Mouse (Mus musculus): ENCODE measurements at regions not wholly inside any gene's neighbourhood (a gene's known extent, or its start where the extent isn't known, plus 50 kb on each side); places are given as distances from the start of the nearest gene placed in this dataset.

DNA sequence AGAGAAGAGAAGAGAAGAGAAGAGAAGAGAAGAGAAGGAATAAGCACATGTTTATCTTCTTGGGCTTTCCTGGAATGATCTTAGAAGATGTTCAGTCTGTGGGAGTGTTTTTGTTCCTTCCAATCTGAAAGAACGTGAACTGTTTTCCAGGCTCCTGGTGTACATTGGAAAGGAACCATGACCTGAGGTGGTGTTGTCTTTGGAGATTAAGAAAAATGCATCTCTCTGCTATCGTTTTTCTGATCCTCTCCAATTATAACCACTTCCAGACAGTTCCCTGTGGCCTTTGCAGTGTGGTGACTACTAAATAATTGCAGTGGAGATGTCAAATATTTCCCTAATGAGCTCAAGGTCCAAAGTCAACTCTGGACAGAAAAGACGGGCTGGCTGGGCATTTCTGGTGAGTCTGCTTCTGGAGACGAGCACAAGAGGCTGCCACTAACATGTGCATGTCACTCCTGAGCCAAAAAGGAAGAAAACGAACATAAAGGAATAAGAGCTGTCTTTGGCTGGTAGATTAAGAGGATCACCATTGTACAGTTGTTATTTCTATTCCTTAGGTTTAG is 431.7 kb downstream of the Adgrl2 start:
- no peak for DNase-seq (ENCODE audit: low read depth)

DNA sequence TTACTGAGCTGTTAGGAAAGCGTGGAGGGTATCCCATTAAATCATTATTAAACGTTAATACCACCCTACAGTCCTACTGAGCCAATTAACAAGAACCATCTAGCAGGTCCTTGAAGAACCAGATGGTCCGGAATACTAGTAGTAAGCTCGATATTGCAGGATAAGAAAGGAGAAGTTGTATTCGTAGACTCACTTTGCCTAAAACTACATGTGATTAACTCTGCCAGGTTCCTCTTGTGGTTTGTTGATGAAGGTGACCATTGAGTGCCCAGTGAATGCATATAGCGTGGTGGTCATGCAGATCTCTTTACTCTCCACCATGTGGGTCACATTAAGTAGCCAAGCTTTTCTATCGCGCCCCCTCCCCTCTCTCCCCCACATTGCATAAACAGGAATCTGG is 435.0 kb downstream of the Adgrl2 start:
- no peak for DNase-seq (ENCODE audit: low read depth)

- DNase-seq (ENCODE audit: low read depth) = no peak
Observed at GRCm38 (mm10) chr3:148550716-148551115, 439.6 kb downstream of the Adgrl2 start.

DNA sequence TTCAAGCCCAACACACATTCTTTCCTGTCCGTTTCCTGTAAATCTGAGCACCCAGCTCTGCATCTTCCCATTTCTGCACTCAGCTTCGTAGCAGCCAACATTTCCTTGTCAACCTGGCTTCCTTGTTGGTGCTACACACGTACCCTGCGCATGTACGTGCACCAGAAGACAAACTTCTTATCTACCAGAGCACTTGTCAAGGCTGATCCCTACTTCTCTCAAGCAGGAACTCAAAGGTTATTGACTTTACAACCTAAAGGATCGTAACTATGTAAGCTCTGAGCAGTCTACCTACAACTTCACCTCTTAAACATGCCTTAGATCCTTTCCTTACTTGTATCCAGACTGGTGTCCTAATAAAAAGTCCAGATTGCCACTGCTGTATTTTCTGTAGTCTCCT is 445.4 kb downstream of the Adgrl2 start:
- no peak for DNase-seq (ENCODE audit: low read depth)

DNA sequence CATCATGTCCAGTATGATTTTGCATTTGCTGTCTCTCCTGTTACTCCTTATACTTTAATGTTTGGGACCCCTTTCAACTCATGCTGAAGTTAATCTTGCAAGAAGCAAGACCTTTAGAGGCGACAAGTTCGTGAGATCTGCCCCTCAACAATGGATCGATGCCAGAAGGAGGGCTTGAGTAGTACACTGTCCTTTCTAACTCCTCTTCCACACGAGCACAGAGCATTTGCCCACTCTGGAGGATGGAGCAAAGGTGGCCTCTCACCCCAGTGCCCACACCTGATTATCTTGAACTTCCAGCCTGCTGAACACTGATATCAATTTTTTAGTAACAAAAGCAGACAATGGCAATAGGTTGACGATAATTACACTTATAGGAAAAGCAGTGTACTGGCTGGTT is 448.1 kb downstream of the Adgrl2 start:
- DNase-seq (ENCODE audit: low read depth) = no peak

DNA sequence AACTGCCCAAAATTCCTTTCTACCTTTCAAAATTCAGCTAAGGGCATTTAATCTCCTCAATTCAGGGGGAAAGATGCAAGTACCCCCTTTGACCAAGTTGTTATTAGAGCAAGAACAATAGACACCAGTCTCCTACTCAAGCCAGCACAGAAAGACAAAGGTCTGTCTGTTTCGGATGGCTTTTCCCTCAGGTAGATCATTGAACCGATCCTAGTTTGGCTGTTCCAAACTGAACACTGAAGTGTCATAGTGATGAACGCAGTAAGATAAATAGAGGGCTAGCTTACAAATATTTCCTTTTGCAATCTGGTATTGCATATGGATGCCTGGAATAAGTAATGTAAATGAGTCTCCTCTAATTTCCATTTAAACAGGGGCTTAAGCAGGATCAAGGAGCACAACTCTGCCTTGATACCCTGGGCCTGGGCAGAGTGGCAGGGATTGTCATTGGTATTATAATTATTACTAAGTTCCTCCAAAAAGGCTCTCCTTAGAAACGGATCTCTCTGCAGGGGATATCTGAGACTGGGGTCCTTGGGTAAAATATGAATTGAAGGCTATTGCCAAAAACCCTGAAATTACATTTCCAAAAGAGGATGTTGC is 452.6 kb downstream of the Adgrl2 start:
- DNase-seq (ENCODE audit: low read depth) = no peak

GRCm38 (mm10) chr3:148529893-148530292 is 460.5 kb downstream of the Adgrl2 start:
- DNase-seq (ENCODE audit: low read depth) = no peak

GRCm38 (mm10) chr3:148510381-148510780 is 480.0 kb downstream of the Adgrl2 start:
- DNase-seq (ENCODE audit: low read depth) = no peak

- DNase-seq (ENCODE audit: low read depth) = no peak
Observed at GRCm38 (mm10) chr3:148504928-148505327, 485.4 kb downstream of the Adgrl2 start.

DNA sequence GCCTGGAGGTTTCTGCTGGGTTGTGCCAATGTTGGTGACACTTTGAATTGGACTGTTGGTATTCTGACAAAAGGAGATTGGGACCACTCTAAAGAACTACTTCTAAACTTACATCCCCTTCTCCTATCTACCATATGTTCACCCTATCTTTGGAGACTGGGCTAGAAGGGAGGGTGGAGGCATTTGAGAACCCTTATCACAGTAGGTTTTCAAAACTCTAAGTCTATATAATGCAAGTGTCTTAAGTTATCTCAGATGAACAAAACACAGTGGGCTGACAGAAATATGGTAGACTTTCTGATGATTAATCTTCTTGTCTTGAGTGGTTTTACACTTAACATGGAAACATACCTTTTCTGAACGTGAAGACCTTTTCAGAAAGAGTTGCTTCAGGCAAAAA is 486.9 kb downstream of the Adgrl2 start:
- DNase-seq (ENCODE audit: low read depth) = no peak

- DNase-seq (ENCODE audit: low read depth) = no peak
Observed at GRCm38 (mm10) chr3:148501801-148502200, 488.6 kb downstream of the Adgrl2 start.

GRCm38 (mm10) chr3:148496672-148497071 is 493.7 kb downstream of the Adgrl2 start:
- DNase-seq (ENCODE audit: low read depth) = no peak

DNA sequence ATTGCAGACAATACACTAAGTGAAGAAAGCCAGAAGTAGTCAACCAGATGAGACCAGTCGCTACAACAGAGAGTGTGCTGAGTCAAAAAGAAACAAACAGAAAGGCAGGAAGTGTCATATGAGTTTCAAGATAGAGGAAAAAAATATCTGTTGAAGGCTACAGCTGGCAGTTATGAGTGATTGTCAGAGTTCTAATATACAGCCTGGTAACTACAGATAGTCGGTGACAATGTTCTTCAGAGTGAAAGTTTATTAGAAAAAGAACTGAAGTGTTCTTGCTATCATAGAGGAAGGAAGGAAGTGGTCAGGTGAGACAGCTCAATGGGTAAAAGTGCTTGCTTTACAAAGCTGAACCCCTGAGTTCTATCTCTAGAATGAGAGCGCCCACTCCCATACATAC is 499.1 kb downstream of the Adgrl2 start:
- DNase-seq (ENCODE audit: low read depth) = no peak

GRCm38 (mm10) chr3:148489201-148489600 is 501.2 kb downstream of the Adgrl2 start:
- no peak for DNase-seq (ENCODE audit: low read depth)

DNA sequence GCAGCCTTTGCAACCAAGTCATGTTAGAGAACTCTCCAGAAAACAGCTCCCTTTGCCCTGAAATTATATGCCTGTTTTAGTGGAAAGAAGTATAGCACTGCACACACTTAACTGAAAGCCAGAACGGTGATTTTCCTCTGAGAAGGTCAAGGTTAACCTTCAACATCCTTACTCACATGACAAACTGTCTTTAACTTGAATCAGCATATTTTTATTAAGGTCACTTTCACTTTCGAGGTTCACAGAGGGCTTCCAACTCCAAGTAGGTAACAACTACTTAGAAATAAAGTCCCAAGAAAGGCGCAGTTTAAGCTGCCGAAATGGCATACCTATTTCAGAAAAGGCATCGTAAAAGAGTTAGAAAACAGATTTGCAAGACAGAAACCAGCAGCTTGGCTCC is 502.4 kb downstream of the Adgrl2 start:
- no peak for DNase-seq (ENCODE audit: low read depth)

DNA sequence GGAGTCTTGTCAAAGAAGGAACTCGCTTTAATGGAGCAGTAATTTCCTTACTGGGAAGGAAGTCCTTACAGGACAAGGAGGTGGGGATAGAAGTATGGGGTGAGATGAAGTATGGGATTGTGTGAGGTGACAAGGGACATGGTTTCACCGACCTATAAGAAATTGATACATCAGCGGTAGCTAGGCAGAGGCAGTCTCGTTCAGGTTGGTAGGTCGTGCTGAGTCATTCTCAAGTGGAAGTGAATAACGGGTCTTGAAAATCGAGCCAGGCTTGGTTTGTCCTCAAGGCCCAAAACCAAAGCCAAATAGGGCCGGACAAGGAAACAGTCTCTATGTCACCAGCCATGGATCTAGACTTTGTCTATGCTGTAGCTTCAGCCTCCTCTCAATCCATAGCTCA is 514.5 kb downstream of the Adgrl2 start:
- no peak for DNase-seq (ENCODE audit: low read depth)

DNA sequence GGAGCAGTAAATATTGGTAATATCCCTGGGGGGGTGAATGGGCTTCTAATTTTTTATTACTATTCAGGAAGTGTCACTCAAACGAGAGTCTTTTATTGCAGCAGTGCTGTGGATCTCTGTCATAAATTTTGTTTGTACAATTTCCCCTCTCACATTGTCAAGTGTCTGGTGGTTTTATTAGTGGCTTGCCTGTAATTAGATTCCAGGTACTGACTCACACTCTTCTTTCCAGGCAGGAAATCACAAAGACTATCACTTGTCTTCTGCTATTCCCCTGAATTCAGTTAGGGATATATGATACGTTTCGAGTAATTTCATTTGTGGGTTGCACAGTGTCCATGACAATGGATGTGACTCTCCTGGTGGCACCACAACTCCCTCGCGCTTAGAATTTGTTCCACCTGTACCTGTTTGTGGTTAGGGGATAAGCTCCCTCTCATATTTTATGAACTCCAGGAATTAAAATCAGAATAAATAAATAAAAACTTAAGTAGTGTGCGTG is 517.4 kb downstream of the Adgrl2 start:
- no peak for DNase-seq (ENCODE audit: low read depth)

DNA sequence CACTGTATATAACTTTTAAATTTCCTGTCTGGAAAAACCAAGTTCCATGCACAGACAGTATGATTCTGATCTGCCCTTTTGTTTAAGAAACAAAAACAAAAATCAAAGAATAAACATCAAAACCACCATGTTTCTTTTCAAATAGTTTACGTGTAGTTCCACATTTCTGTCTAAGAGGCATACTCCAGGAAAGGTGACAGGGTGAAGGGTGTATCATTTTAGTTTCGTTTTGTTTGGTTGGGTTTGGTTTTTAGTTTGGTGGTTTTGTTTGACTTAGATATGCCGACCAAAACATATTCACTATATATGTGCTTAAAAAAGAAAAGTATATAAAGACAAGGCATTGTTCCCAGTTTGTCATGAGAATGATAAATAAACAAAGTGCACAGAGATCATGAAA is 524.9 kb downstream of the Adgrl2 start:
- DNase-seq (ENCODE audit: low read depth) = no peak

DNA sequence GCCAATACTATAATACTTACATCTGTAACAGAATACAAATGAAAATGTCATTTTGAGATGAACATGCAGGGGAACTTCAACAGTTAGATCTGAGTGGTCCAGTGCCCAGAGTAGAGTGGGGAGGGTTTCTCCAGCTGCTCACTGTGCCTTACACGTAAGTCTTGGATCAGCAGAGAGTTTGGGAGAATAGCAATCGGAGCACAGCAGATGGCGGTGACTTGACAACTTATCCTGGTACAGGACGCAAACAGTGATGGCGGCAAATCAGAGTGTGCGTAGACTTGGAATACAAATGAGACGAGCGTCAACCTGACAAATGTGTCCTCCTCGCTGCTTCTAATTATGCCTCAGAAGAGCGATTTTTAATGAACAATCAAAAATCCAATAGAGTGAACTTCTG is 527.6 kb downstream of the Adgrl2 start:
- no peak for DNase-seq (ENCODE audit: low read depth)

GRCm38 (mm10) chr3:148448888-148449287 is 541.5 kb downstream of the Adgrl2 start:
- no peak for DNase-seq (ENCODE audit: low read depth)

- DNase-seq (ENCODE audit: low read depth) = no peak
Observed at GRCm38 (mm10) chr3:148448465-148448864, 541.9 kb downstream of the Adgrl2 start.

- DNase-seq (ENCODE audit: low read depth) = no peak
Observed at GRCm38 (mm10) chr3:148446845-148447244, 543.5 kb downstream of the Adgrl2 start.

GRCm38 (mm10) chr3:148443012-148443411 is 547.3 kb downstream of the Adgrl2 start:
- no peak for DNase-seq (ENCODE audit: low read depth)

- DNase-seq (ENCODE audit: low read depth) = no peak
Observed at GRCm38 (mm10) chr3:148434033-148434432, 556.3 kb downstream of the Adgrl2 start.

Data from c-Kit-positive CD71-positive TER-119-negative erythroid progenitor cells, embryonic 14.5 days (primary cell).